Mouse (Mus musculus) liver, adult 2 months (tissue): ENCODE results near the gene Cenpo.

Experiments
- CTCF ChIP-seq: fragments of 200-500 bp; IDR thresholded peaks from 2 replicates; pipeline ENCODE4 v1.5.1; 2011; ENCODE audit warnings: low read depth, low read length, control low read depth
- POLR2A ChIP-seq: fragments of 200-500 bp; IDR thresholded peaks from 2 replicates; pipeline ENCODE4 v1.6.1; 2011; ENCODE audit warnings: low read length, control low read depth; ENCODE audit not compliant: insufficient read depth; ENCODE audit errors: extremely low read depth

DNA sequence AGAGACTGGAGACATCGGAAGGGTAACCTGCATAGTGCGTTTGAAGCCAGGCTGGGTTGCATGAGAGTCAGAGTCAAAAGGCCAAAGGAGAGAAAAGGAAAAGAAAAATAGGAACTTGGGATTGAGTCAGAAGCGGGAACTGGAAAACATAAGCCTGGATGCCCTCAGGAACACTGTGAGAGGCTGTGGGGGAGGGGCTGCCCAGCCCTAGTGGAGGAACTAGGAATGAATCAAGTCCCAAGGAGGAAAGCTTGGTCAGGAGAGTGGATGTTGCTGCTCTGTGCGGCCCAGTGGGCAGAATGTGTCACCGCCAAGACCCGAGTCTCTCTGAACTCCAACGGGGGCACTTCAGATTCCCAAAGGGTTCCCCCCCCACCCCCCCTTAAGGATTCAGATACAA, 73.8 kb downstream of the Cenpo start:
- no peak for TF ChIP-seq POLR2A
- TF ChIP-seq CTCF, result peak; percentile 18; the same call in 1 of the 2 replicates
